ENCODE assay signal across 10 mouse cellular contexts in the genomic region with DNA sequence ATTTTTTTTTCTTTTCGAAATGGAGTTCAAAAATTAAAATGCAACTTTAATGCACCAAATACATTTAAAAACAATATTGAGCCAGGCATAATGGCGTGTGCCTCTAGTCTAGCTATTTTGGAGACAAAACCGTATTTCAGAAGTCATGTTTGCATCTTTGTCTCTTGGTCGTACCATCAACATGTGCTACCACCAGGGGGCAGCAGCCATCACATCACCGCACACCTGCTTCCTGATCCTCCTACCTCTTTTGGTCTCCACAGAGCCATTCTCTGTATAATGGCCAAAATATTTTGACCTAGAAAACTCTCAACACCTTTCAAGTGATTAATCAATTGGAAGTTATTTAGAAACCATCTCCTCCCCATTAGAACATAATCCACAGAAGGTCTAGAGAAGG.
DNase-seq lines count a peak whose midpoint lies in the region; ATAC-seq and TF ChIP-seq lines count a peak whose summit lies in the region.
"Had no signal": no experiment of that assay in that cellular context is flagged by ENCODE, and none has a peak within 500 bp of the region (broad histone marks: within the 10 kb centered on the region; RNA-seq: fewer than 3 reads in every experiment).

No protein-coding gene starts in this region.

- H3K9ac ChIP-seq in intestine, embryonic 14.5 days (ENCODE audit: low read length): no peak overlapping the region
- no peak overlapping the region for H3K9ac ChIP-seq in intestine, embryonic 15.5 days
- H3K9ac ChIP-seq in neural tube, embryonic 11.5 days (ENCODE audit: low read length): no peak overlapping the region
- H3K9ac ChIP-seq: neural tube, embryonic 12.5 days had no signal

- no peaks in the 10 kb centered on the region for H3K4me1 ChIP-seq in intestine, embryonic 14.5 days (replicated peaks; ENCODE audit: control insufficient read depth, insufficient read depth, low read length)
- no peaks in the 10 kb centered on the region for H3K4me1 ChIP-seq in intestine, embryonic 15.5 days (replicated peaks)
- no peaks in the 10 kb centered on the region; the same call in 1 of the 2 replicates for H3K4me1 ChIP-seq in neural tube, embryonic 11.5 days (ENCODE audit: control insufficient read depth, insufficient read depth, low read length)
- H3K4me1 ChIP-seq: neural tube, embryonic 12.5 days had no signal

- no peak overlapping the region for H3K4me3 ChIP-seq in intestine, embryonic 14.5 days (ENCODE audit: low read depth, low read length)
- H3K4me3 ChIP-seq in intestine, embryonic 15.5 days (replicated peaks): no peak overlapping the region
- no peak overlapping the region for H3K4me3 ChIP-seq in left cerebral cortex, adult 2 months
- H3K4me3 ChIP-seq in neural tube, embryonic 11.5 days (ENCODE audit: low read depth, low read length): no peak overlapping the region
- H3K4me3 ChIP-seq: erythroblast, embryonic 14.5 days; neural tube, embryonic 12.5 days had no signal

- 16% methylated on average over 5 of the region's 5 CpGs for WGBS in intestine, embryonic 14.5 days
- 26% methylated on average over 5 of the region's 5 CpGs for WGBS in intestine, embryonic 15.5 days
- 24% methylated on average over 5 of the region's 5 CpGs for WGBS in neural tube, embryonic 11.5 days

- ATAC-seq in intestine, embryonic 14.5 days (replicated peaks; ENCODE audit: low FRiP score, low TSS enrichment, low read depth): no peak
- no peak for ATAC-seq in intestine, embryonic 15.5 days
- ATAC-seq in neural tube, embryonic 11.5 days (ENCODE audit: insufficient read depth, low FRiP score, low TSS enrichment): no peak; the same call in 1 of the 2 replicates

- no peaks in the 10 kb centered on the region for H3K36me3 ChIP-seq in intestine, embryonic 14.5 days (ENCODE audit: control insufficient read depth, insufficient read depth, low read length)
- H3K36me3 ChIP-seq in intestine, embryonic 15.5 days: no peaks in the 10 kb centered on the region
- H3K36me3 ChIP-seq in neural tube, embryonic 11.5 days (ENCODE audit: control insufficient read depth, insufficient read depth, low read length): no peaks in the 10 kb centered on the region
- H3K36me3 ChIP-seq: neural tube, embryonic 12.5 days had no signal

- no peaks in the 10 kb centered on the region for H3K9me3 ChIP-seq in intestine, embryonic 14.5 days (ENCODE audit: control insufficient read depth, low read length)
- H3K9me3 ChIP-seq in intestine, embryonic 15.5 days: no peaks in the 10 kb centered on the region
- no peaks in the 10 kb centered on the region for H3K9me3 ChIP-seq in neural tube, embryonic 11.5 days (ENCODE audit: control insufficient read depth, low read length)
- H3K9me3 ChIP-seq: neural tube, embryonic 12.5 days had no signal

- DNase-seq in intestine, embryonic 14.5 days (ENCODE audit: low spot score): peak; percentile 71
- DNase-seq in T-cell, adult 2 months (ENCODE audit: low spot score): peak; percentile 1
- DNase-seq in cerebellum, postnatal 36 days: peak; percentile 57 to 59
- DNase-seq in heart, postnatal 14 days: peak; percentile 68 to 76
- DNase-seq in left cerebral cortex, adult 2 months (ENCODE audit: extremely low spot score in 1 of 2, low spot score in 2 of 2): peak; percentile 62 to 73
- DNase-seq in neural tube, embryonic 11.5 days (ENCODE audit: low spot score): peak; percentile 66
- peak; percentile 14 to 24 for DNase-seq in thymus, postnatal 36 days

- H3K27ac ChIP-seq in intestine, embryonic 14.5 days (ENCODE audit: low read depth): no peak overlapping the region
- no peak overlapping the region for H3K27ac ChIP-seq in intestine, embryonic 15.5 days
- H3K27ac ChIP-seq in left cerebral cortex, adult 2 months: no peak overlapping the region
- H3K27ac ChIP-seq in neural tube, embryonic 11.5 days (ENCODE audit: low read depth, low read length): no peak overlapping the region
- H3K27ac ChIP-seq: neural tube, embryonic 12.5 days had no signal

- no peaks in the 10 kb centered on the region for H3K27me3 ChIP-seq in intestine, embryonic 14.5 days (replicated peaks; ENCODE audit: control insufficient read depth, insufficient read depth, low read length)
- H3K27me3 ChIP-seq in intestine, embryonic 15.5 days (replicated peaks): no peaks in the 10 kb centered on the region
- no peaks in the 10 kb centered on the region for H3K27me3 ChIP-seq in neural tube, embryonic 11.5 days (ENCODE audit: control insufficient read depth, insufficient read depth, low read length)
- H3K27me3 ChIP-seq: neural tube, embryonic 12.5 days had no signal

- TF ChIP-seq CTCF in left cerebral cortex, adult 2 months (IDR thresholded peaks at IDR 0.05): peak; percentile 81

- intact Hi-C loops in heart, postnatal 14 days (cut with DNase I): loop anchor here (1.0 to 2.0 kb wide), 2 partner anchors 217 to 833 kb away; no protein-coding TSS in a partner anchor
- intact Hi-C loops in left cerebral cortex, adult 2 months (cut with DNase I): loop anchor here (5.0 to 10.0 kb wide), 3 partner anchors 833 to 1495 kb away; no protein-coding TSS in a partner anchor

- no peak overlapping the region for H3K4me2 ChIP-seq in intestine, embryonic 14.5 days (ENCODE audit: low read length)
- no peak overlapping the region for H3K4me2 ChIP-seq in intestine, embryonic 15.5 days (replicated peaks)
- H3K4me2 ChIP-seq in neural tube, embryonic 11.5 days (ENCODE audit: low read depth): no peak overlapping the region
- H3K4me2 ChIP-seq: neural tube, embryonic 12.5 days had no signal

Comparison
In these comparisons a context has a peak if more than half of its experiments do, and no peak if none do; other contexts are left out.
1. DNase-seq: peak in every context shown above with its lines; median percentile 72 in heart, postnatal 14 days; 71 in intestine, embryonic 14.5 days; 68 in left cerebral cortex, adult 2 months; 66 in neural tube, embryonic 11.5 days; 58 in cerebellum, postnatal 36 days; 19 in thymus, postnatal 36 days; 1 in T-cell, adult 2 months.